In the genomic region with DNA sequence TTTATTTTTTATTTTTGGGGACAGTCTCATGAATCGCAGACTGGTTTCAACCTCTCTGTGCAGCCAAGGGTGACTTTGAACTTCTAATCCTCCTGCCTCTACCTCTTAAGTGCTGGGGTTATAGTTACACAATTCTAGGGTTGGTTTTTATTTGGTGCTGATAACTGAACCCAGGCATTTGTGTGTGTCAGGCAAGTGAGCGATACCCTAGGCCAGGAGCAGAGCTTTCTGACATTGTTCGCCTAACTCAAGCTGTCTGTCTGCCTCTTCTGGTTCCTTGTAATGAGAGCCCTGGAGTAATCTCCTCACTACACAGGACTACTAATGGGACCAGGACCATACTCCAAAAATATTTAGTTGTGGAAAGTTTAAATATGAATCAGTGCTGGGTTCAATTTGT, we compare ENCODE assay signal across 34 mouse cellular contexts.
"Had no signal": no experiment of that assay in that cellular context is flagged by ENCODE, and none has a peak within 500 bp of the region (broad histone marks: within the 10 kb centered on the region; RNA-seq: fewer than 3 reads in every experiment).

No protein-coding gene starts in this region.

- H3K36me3 ChIP-seq: heart, embryonic 10.5 days; heart, embryonic 12.5 days; heart, embryonic 13.5 days; heart, embryonic 15.5 days; hindbrain, embryonic 10.5 days; hindbrain, embryonic 12.5 days; hindbrain, embryonic 13.5 days; hindbrain, embryonic 15.5 days; kidney, embryonic 15.5 days had no signal

- H3K4me1 ChIP-seq: heart, embryonic 10.5 days; heart, embryonic 12.5 days; heart, embryonic 13.5 days; heart, embryonic 15.5 days had no signal

- H3K27ac ChIP-seq: heart, adult 2 months; heart, embryonic 10.5 days; heart, embryonic 13.5 days; heart, embryonic 15.5 days; hindbrain, embryonic 10.5 days; hindbrain, embryonic 12.5 days; hindbrain, embryonic 13.5 days; hindbrain, embryonic 14.5 days; hindbrain, embryonic 15.5 days; hindbrain, postnatal 0 days; kidney, embryonic 15.5 days; kidney, postnatal 0 days; layer of hippocampus, adult 2 months; left cerebral cortex, adult 2 months had no signal

- H3K9ac ChIP-seq: heart, embryonic 12.5 days; heart, embryonic 13.5 days; heart, embryonic 15.5 days; hindbrain, embryonic 12.5 days; hindbrain, embryonic 13.5 days; hindbrain, embryonic 14.5 days; hindbrain, embryonic 15.5 days; kidney, embryonic 15.5 days had no signal

- ATAC-seq: hindbrain, embryonic 16.5 days; hindbrain, postnatal 0 days; inflammation-experienced regulatory T-cells, adult 6 months had no signal

- H3K27me3 ChIP-seq: heart, embryonic 12.5 days; heart, embryonic 13.5 days; heart, embryonic 15.5 days; hindbrain, embryonic 15.5 days; kidney, embryonic 15.5 days had no signal

- DNase-seq: heart, adult 2 months; heart, postnatal 10 days; heart, postnatal 14 days; heart, postnatal 36 days; heart, postnatal 4 days; kidney, adult 11 months; kidney, adult 18-20 months; kidney, adult 2 months; kidney, adult 8-10 months; kidney, adult 9 months; kidney, postnatal 10 days; kidney, postnatal 14 days; kidney, postnatal 25 days; kidney, postnatal 36 days; kidney, postnatal 4 days; layer of hippocampus, adult 9-11 months; layer of hippocampus, postnatal 36 days had no signal

- H3K4me2 ChIP-seq: heart, embryonic 11.5 days; heart, embryonic 12.5 days; heart, embryonic 13.5 days; heart, embryonic 15.5 days; hindbrain, embryonic 12.5 days; hindbrain, embryonic 13.5 days; hindbrain, embryonic 14.5 days; hindbrain, embryonic 15.5 days; kidney, embryonic 15.5 days had no signal

- H3K4me3 ChIP-seq: heart, adult 2 months; heart, embryonic 10.5 days; heart, embryonic 12.5 days; heart, embryonic 13.5 days; heart, embryonic 15.5 days; hindbrain, embryonic 10.5 days; hindbrain, embryonic 12.5 days; hindbrain, embryonic 13.5 days; hindbrain, embryonic 15.5 days; kidney, embryonic 15.5 days; layer of hippocampus, adult 2 months; left cerebral cortex, adult 2 months had no signal

- H3K9me3 ChIP-seq: heart, embryonic 10.5 days; heart, embryonic 12.5 days; heart, embryonic 13.5 days; heart, embryonic 15.5 days; hindbrain, embryonic 10.5 days; hindbrain, embryonic 12.5 days; hindbrain, embryonic 13.5 days; hindbrain, embryonic 15.5 days; kidney, embryonic 15.5 days had no signal
